Mouse (Mus musculus) testis, postnatal 10 days (tissue): Measurements from ENCODE around the gene Atp8b2.
A peak's percentile ranks its signal among the peaks of the same experiment; 100 is the strongest.

Experiments used
- DNase-seq: peaks from one replicate; pipeline ENCODE4 v3.0.0; 2021; ENCODE audit warnings: low spot score

The Atp8b2 gene

DNA sequence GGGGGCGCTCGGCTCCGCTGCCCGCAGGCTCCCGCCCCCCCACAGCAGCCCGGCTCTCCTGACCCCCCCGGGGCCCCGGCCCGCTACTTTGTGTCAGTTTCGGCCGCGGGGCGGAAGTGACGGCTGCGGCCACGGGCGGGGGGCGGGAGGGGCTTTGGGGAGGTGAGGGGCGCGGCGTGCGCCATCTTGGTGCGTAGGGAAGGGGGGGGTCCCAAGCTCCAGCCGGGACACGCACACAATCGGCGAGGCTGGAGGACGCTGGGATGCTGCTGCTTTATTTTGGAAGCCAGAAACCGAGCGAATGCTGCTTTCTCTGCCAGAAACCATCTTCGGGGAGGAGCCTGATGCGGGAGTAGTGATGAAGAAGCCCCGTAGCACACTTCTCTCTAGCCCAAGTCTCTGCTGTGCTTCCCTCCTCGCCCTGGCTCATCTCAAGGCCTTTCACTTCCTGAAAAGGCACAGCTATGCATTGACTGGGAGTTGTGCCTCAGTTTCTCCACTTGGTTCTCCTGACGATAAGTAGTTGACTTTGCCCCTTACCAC is at the start of gene Atp8b2:
Gene Atp8b2 (minus strand): TSS at position 288 of the 543 bp plus-strand sequence.
- DNase-seq = peak; percentile 86

DNA sequence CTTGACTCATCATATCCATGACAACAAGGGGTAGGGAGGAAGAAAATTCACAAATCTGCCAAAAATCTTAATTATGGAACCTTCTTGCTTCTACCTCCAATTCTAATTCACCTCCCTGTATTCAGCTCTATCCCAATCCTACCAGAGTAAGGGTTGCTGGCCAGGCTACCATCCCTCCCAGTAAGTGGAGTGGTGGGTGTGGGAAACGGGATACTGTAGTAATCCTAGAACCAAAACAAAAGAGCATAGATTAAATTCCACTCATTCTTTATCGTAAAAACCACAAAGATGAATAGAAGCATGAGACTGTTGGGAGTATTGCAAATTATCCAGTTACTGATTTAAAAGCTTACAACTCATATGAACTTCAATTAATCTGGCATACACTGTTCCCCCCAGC is 47.0 kb upstream of the Atp8b2 start:
- DNase-seq = no peak

DNA sequence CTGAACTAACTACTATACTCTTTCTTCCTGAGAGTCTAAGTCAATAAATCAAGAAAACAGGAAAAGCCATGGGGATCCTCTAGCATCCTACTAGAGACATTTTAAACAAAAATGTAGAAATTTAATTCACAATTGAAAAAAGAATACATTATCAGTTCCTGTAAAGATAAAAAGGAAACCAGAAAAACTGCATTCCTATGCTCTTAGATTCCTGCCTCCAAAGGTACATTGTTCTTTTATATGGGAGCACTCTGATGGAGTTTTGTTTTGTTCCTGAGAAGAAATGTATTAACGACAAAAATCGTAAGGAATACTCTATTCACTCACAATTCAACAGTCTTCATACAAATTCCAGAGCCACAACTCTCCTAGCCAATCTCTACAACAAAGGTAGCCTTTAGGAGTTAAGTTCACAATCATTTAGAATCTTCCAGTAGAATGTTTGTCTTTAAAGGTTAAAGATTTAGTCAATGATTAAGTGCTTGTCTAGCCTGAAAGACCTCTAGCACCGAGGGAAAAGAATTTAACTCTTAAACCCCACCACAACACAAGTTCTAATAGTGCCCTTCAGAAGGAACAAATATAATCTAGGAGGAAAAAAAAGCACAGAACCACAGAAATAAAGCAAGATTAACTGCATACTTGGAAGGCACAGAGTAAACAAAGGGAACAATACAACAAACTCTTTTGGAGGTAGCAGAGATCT is 40.9 kb upstream of the Atp8b2 start:
- no peak for DNase-seq

DNA sequence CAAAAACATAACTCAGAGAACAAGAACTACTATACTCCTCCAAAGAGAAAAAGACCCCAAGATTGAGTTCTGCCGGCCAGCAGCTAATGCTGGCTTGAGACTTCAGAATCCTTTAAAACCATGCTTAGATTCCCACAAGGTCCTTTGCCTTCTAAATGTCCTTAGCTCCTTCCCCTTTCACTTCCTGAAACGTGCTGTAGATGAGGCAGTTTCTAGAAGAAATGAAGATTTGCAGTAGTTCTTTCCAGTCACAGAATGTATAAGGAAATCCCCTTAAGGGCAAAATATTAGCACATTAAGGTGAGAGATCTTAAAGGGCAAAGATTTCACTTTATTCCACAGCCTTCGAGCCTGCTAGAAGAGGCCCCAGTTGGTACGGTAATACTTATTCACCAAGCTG is 36.5 kb upstream of the Atp8b2 start:
- no peak for DNase-seq

DNA sequence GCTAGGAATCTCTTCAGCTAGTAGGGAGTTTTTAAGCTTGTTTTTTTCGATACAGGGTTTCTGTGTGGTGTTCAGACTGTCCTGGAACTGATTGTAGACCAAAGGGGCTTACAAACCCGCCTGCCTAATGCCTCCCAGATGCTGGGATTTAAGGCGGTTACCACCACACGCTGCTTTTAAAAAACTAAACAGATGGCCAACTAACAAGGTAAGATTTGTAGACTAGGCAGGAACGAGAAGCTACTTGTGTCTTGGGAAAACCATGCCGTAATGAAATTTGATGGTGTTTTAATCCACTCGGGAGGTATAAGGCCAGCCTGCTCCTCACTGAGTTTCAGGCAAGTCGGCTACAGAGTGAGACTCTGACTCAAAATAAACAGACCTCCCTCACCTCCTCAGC is 35.8 kb upstream of the Atp8b2 start:
- DNase-seq = no peak

DNA sequence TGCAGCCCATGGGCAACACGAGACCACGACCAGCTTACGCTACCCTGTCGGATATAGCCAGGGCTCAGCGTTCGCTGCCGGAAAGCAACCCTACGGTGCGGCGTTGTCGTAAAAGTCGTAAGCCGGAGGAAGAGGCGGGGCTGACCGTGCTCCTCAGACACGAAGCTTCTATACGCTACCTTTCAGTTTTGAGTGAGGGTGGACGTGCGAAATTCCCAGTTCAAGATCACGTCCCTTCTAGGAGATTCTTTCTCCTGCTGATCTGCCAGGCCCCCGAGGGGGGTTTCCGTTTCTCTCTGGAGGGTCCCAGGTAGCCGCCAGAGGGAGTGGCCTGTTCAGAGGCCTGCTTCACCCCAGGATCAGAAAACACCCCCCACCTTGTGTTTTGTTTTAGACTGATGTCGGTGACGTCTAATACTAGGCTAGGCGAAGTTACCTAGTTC is 35.3 kb upstream of the Atp8b2 start, which contains the start of gene Hax1:
Gene Hax1 (minus strand): TSS at position 169 of the 443 bp plus-strand sequence.
- peak; percentile 95 for DNase-seq

DNA sequence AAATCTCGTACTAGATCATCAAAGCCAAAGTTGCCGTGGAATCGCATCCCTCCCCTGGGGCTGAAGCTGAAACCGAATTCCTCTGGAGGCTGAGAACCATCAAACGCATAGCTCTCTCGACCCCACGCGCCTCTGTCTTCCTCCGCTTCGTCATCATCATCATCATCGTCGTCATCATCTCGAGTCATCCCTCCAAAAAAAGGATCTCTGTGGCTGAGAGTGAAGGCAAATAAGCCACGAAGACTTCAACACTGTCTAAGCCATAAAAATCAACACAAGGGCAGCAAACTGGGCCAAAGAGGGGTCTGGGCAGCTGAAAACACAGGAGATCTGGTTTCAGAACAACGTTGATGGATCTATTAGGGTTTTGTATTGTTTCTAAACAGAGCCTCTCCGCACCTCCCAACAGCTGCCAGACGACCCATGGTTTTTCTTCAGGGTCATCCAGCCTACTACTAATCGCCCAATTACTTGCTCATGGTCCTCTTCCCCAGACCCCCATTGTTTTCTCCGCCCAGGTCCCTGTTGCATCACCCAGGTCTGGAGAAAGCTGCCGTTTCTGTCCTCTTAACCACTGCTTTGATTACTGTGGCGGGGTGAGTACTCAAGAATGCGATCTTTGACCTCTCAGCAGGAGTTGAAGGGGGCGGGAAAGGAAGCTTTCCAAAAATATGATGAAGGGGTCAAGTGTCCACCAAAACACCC is 34.6 kb upstream of the Atp8b2 start:
- DNase-seq = no peak

DNA sequence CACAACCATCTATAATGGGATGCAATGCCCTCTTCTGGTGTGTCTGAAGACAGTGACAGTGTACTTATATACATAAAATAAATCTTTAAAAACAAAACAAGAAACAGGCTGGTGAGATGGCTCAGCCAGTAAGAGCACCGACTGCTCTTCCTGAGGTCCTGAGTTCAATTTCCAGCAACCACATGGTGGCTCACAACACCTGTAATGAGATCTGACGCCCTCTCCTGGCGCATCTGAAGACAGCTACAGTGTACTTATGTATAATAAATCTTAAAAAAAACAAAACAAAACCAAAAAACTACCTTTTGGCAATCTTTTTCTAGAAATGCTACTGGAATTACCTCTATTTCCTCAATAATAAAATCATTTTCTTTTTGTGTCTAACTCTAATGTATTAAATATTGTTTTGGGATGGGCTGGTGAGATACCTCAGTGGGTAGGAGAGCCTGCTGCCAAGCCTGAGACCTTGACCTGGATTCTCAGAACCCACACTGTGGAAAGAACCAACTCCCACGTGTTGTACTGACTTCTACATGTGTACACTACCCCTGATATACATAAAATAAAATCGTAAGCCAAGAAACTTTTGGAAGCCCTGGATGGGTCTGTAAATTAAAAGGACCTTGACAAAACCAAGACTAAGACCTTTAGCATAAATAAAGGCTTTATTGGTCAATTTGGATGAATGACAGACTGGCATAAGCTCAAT is 31.7 kb upstream of the Atp8b2 start:
- no peak for DNase-seq

DNA sequence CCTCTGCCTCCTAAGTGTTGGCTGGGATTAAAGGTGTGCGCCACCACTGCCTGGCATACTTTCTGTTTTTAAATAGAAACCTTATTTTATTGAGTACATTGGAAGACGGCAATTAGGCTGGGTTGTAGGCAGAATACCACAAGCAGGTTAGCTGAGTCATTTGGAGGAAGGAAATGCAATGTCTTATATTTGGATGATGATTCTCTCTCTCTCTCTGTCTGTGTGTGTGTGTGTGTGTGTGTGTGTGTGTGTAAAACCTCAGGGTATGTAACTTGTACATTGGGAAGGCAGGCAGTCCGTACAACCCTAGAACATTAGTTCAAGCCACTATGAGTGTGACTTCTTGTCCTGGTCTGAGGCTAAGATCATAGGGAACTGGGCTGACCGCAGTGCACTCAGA is 24.5 kb upstream of the Atp8b2 start:
- peak; percentile 15 for DNase-seq

DNA sequence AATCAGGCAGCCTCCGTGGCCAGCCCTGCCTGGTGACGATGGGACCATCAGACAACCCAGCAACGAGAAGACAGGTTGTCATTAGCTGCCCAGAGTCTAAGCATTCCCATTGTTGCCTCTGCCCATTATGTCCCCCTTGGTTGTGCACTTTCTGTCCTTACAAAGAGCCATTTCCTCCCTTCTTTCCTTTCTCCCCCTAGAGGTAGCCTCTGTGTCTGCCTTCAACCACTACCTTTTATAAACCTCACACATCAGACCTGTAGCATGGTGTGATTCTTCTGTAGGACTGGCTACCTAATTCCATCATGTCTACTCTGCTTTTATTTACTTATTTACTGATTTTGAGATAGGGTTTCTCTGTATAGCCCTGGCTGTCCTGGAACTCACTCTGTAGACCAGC is 23.9 kb upstream of the Atp8b2 start:
- DNase-seq = peak; percentile 26

DNA sequence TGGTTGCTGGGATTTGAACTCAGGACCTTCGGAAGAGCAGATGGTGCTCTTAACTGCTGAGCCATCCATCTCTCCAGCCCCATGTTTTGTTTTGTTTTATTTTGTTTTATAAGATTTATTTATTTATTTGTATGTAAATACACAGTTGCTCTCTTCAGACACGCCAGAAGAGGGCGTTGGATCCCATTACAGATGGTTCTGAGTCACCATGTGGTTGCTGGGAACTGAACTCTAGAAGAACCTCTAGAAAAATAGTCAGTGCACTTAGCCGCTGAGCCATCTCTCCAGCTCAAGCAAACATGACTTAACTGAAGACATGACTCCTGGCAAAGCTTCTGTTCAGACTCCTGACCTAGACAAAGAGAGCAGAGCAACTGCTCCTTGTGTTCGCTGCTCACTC is 19.1 kb upstream of the Atp8b2 start:
- peak; percentile 29 for DNase-seq

DNA sequence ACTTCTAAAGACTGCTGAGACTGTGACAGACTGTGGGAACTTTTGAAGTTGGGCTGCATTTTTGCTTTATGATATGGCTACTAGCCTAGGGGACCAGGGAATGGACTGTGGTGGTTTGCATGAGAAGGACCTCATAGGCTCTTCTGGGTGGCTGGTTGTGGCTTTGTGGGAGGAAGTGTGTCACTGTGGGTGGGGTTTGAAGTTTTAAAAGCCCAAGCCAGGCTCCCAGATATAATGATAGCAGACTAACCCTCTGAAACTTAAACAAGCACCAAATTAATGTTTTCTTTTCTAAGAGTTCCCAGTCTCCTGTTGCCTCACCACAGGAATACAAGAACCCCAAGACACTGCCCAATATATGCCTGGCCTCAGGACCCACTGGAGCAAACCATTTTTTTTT is 13.6 kb upstream of the Atp8b2 start:
- no peak for DNase-seq

DNA sequence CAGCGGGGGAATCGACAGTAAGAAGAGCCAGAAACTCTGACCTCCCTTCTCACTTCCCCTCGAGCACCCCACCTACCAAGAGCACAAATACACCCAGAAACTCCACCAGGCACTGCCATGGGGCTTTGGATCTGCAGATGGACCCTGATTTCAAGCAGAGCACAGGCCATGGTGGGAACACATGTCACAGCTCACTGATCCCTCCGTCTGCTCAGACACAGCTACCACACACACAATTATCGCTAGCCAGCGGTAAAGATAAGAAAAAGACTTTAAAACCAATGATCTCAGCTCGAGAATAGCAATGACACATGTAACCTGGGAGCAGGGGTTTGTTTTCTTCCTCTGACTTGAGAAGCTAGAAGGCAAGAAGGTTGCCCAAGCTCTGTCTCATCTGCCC is 5.2 kb upstream of the Atp8b2 start:
- DNase-seq = no peak

DNA sequence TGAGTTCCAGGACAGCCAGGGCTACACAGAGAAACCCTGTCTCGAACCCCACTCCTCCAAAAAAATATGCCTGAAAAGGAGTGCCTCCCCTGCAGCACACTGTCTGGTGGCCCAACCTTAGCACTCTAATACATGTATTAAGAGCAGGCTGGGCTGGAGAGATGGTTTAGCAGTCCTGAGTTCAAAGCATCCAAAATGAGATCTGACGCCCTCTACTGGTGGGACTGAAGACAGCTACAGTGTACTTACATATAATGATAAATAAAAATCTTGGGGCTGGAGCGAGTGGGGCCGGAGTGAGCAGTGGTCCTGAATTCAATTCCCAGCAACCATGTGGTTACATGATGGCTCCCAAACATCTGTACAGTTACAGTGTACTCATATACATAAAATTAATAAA is 3.6 kb upstream of the Atp8b2 start:
- no peak for DNase-seq

DNA sequence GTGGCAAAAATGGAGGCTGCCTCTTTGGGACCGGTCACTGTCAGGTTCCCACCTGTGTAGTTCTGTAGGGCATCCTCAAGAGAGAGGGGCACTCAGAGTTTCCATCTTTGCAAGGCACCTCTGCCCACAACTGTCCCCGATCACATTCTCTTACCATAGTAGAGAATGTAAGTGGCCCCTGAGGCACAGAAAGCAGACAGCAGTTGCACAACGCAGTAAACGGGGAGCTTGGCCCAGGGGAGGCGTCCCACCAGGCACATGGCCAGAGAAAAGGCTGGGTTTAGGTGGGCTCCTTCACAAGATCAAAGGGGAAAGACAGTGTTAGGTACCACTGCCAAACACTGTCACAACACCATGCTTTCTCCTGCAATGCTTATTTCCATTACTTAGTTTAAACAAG is 2.7 kb upstream of the Atp8b2 start:
- DNase-seq = no peak

DNA sequence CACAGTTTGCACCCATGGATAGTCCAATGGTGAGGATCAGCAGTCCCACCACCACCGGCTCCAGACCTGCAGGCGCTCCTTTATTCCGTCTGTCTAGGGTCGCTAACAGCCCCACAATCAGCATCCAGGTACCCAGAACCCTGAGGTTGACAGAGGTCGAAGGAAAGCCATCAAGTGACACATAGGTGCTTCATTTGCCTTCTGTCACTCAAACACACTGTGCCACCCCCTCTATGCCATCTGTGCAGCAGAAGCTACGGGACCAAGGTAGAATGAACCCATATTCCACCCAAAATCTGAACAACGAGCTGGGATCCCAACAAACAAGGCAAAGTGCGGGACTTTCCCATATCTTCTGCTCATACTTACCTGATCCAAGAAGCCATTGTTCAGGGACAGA is 2.2 kb upstream of the Atp8b2 start:
- no peak for DNase-seq

DNA sequence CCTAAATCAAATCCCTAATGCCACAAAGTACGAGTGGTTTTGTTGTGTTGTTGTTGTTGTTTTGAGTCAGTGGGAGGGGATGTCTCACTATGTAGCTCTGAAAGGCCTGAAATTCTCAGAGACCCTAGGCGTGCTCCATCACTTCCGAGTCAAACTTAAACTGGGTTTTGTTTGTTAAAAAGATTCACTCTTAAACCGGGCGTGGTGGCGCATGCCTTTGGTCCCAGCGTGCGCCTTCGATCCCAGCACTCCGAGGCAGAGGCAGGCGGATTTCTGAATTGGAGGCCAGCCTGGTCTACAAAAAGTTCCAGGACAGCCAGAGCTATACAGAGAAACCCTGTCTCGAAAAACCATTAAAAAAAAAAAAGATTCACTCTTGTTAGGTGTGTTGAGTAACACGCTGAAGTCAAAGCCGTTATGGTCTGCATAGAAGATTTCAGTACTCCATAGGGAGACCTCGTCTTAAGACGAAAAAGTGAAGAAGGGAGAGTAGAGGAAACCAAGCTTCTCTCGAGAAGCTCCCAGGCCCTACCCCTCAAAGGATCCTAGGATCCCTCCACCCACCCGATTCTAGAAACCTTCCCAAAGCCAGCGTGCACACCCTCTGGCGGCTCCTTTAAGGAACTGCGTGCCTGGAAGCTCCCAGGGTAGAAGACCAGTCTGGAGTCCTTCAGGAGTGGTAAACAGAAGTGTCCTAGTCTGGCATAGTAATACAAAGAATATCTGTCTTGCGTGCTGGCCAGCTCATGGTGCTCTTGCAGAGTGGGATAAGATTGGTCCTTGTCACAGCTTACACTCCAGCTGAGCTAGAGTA is 825 bp upstream of the Atp8b2 start:
- DNase-seq = peak; percentile 80

DNA sequence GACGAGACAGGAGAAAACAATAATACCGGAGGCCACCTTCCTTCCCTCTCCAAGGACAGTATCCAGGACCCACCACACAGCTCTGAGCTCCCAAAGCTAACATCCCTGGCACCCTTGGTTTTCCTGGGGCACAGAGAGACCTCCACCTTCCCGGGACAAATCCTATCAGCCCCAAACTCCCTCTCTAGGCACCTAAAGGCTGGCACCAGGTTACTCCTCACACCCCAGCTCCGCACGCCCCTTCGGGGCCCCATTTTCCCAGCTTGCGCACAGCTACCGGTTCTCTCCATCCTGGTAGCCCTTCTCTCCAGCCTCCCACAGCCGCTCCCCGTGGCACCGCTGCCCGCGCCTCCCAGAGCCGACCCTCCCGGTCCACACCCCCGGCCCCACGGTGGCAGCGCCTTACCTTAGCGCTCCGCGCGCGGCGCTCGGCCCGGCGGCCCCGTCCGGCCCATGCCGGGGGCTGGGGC is 522 bp downstream of the Atp8b2 start:
- DNase-seq = no peak

DNA sequence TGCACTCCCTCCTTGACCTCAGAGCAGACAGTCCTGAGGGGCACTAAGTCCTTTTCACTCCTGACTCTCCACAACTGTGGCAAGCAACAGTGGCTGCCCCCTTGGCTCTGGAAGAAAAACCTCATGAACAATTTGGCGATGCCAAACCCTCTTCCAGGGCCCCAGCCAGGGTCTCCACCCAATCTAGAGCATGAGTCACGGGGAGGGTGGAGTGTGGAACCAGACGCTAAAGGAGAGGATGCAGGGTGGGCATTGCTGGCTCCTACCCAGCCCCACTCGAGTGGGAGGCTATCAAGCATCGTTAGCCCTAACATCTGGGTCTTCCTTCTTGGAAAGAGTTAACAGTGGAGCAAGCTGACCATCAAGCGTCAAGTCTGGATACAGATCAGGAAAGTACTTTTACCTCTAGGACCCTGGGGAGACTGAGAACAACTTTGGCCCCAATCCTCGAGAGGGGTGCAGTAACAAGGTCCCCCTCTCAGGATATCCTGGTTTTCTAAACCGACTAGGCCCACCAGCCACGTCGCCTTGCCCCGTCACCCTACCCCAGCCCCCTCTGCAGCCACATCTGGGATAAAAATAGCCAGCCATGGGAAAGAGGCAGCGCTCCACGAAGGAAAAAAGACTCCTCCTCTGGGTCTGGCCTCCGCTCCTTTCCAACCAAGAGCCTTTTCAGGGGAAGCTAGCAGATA is 1.1 kb downstream of the Atp8b2 start:
- no peak for DNase-seq

DNA sequence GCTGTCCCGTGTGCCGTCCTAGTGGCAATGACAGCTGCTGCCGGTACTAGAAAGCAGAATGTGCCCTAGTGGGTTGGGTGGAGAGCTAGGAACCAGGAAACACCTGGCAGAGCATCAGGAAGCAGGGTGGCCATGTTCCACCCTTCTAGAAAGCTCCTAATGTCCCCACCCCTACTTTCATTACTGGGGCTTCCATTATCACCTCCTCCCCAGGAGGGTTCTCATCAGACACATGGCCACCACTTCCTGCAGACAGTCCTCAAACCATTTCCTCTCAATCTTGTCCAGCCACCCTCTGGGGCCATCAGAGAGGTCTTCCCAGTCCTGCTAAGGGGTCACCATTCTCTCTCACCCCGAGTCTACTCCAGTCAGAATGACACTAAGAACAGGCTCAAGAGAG is 1.9 kb downstream of the Atp8b2 start:
- DNase-seq = no peak

DNA sequence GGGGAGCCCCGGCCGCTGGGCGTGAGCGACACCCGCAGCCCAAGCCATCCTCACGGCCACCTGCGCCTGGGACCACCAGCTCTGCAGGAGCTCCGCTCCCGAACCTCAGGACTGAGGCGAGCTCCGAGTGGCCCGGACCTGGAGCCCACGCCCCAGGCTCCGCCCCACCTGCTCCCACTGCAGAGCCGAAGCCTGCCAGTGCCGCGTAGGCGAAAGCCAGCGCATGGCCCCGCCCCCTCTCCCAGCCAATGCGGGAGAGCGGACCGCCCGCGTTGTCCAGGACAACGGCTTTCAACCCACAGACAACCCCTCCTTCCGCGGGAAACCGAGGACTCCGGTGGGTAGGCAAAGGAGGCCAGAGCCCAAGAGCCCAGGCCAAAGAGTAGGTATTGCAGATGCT is 2.8 kb downstream of the Atp8b2 start:
- DNase-seq = peak; percentile 98
